Mouse (Mus musculus) ES-Bruce4 (cell line): Measurements from ENCODE around the gene Madcam1.

Experiments used
- CTCF ChIP-seq: IDR thresholded peaks from one replicate; pipeline ENCODE4 v1.8.1; 2011; ENCODE audit warnings: low read depth, low read length
- POLR2A ChIP-seq: IDR thresholded peaks from one replicate; pipeline ENCODE4 v1.8.1; 2011; ENCODE audit warnings: low read length; ENCODE audit not compliant: insufficient read depth

GRCm38 (mm10) chr10:79668076-79668475 lies 3.7 kb downstream of the Madcam1 start:
- TF ChIP-seq CTCF: no peak
- no peak for TF ChIP-seq POLR2A
